Mouse (Mus musculus): Measurements from ENCODE around the gene Slc6a5. TPM values are rescaled to one million over a fixed set of nuclear protein-coding genes. Genes with fewer than 3 reads are reported as not detected.

The Slc6a5 gene
- total RNA-seq (2021), result not detected
- long read RNA-seq, experiment 1, result 0 reads
- long read RNA-seq, experiment 2, partial matches to known transcripts, result 0 of 1 reads
- long read RNA-seq, experiment 2, other reads (novel, unspliced or antisense), result 1 of 1 reads

DNA sequence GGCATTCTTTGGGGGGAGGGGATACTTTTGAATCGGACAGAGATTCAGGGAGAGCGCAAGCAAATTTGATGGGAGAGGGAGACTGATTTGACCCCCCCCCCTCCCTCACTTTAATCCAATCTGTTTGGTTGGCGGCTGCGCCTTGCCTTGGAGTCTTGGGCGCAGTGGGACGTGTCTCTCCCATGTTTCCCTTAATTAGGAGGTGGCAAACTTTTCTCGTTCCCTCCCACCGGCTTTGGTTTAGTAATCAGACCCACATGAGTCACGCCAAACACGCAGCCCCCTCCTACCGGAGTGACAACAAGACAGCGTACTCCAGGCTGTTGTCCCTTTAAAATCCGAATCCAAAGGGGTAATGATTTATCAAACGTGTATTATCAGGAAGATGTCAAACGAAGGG lies at the start of gene Slc6a5:
Gene Slc6a5 (plus strand): TSS at position 297 of the 400 bp plus-strand sequence.
- H3K4me3 ChIP-seq, result no peak within 1 kb of the TSS
- no peak for TF ChIP-seq CTCF (conservative IDR thresholded peaks at IDR 0.05)
- H3K27ac ChIP-seq, result no peak within 1 kb of the TSS
- no peak for DNase-seq (ENCODE audit: low spot score in 2 of 2)

DNA sequence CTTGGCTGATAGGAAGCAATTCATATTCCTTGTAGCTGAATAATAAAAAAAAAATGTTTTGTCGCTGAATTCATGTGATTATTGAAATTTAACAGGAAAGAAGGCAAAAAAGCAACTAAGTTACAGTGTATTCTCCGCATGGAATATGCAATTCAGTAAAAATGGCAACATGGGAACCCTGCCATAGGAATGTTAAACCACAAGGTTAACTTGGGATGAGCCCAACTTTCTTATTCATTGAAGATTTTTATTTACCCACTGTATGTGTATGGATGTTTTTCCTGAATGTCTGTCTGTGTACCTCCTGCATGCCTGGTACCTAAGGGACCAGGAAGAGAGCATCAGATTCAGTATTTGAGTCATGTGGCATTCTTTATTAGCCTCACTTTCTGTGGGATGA lies 48.8 kb upstream of the Slc6a5 start:
- TF ChIP-seq CTCF (conservative IDR thresholded peaks at IDR 0.05), result no peak
- no peak overlapping the region for H3K4me3 ChIP-seq
- H3K27ac ChIP-seq, result no peak overlapping the region
- DNase-seq (ENCODE audit: low spot score in 2 of 2), result no peak

DNA sequence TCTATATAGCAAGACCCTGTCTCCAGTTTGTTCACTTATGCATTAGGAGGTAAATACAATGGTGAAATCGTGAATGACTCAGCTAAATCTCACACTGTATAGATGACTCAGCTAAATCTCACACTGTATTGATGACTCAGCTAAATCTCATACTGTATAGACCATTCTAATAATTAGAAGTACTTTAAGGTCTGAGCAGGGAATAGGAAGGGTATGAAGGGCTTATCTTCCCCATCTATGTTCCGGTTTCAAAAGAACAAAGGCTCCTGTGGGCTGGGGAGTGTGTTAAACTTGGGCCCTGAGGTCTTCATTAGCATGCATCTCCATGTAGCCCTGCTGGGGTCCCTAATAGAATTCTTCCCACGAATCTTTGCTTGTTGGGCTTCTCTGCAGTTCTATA lies 46.2 kb upstream of the Slc6a5 start:
- no peak overlapping the region for H3K27ac ChIP-seq
- no peak for DNase-seq (ENCODE audit: low spot score in 2 of 2)
- TF ChIP-seq CTCF (conservative IDR thresholded peaks at IDR 0.05), result no peak
- H3K4me3 ChIP-seq, result no peak overlapping the region

DNA sequence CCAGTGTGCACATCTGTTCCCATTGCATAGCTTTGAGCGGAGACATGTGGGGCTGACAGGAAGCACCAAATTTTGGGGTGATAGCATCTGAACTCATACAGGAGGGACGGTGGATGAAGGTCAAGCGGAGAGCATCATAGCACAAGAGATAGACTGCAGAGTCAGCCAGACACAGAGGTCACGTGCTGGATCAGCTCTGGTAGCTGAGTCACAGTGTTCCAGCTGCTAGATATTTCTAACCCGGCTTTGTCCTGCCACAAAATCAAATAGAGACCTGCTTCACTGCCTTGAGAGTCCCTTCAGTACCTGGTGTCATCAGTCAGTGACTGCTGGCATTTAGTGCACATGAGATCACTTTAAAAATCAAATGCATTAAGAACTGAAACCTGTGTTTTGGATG lies 40.3 kb upstream of the Slc6a5 start:
- H3K27ac ChIP-seq, result no peak overlapping the region
- no peak overlapping the region for H3K4me3 ChIP-seq
- DNase-seq (ENCODE audit: low spot score in 2 of 2), result no peak
- no peak for TF ChIP-seq CTCF (conservative IDR thresholded peaks at IDR 0.05)

DNA sequence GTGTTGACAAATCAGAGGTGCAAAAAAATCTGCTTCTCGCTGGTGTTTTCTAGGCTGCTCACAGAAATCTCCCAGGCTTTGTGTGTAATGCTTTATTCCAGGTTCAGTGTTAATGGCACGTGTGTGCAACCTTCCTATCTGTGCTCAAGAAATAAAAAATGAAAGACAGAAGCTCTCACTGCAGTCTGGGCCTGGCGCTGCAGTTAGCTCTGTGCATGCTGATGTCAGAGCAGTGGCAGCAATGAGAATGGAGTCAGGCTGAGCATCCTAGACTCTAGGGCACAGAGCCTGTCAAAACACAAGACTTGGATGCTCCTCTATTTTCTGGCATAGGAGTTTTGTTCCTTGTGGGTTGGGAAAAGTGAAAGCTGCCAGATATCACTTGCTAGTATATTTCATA lies 39.7 kb upstream of the Slc6a5 start:
- DNase-seq (ENCODE audit: low spot score in 2 of 2), result no peak
- no peak overlapping the region for H3K4me3 ChIP-seq
- no peak overlapping the region for H3K27ac ChIP-seq
- no peak for TF ChIP-seq CTCF (conservative IDR thresholded peaks at IDR 0.05)

DNA sequence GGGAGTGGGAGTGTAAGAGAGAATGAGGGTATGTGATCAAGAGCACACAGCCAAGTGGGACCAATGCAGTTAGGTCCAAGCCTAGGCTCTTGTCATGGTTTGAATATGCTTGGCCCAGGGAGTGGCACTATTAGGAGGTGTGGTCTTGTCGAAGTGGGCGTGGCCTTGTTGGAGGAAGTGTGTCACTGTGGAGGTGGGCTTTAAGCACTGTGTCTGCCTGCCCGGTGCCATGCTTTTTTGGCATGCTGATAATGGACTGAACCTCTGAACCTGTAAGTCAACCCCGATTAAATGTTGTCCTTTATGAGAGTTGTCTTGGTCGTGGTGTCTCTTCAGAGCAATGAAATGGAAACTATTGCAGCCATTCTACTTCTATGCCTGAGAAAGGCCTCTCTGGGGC lies 32.6 kb upstream of the Slc6a5 start:
- H3K27ac ChIP-seq, result no peak overlapping the region
- no peak for TF ChIP-seq CTCF (conservative IDR thresholded peaks at IDR 0.05)
- H3K4me3 ChIP-seq, result no peak overlapping the region
- DNase-seq (ENCODE audit: low spot score in 2 of 2), result no peak

DNA sequence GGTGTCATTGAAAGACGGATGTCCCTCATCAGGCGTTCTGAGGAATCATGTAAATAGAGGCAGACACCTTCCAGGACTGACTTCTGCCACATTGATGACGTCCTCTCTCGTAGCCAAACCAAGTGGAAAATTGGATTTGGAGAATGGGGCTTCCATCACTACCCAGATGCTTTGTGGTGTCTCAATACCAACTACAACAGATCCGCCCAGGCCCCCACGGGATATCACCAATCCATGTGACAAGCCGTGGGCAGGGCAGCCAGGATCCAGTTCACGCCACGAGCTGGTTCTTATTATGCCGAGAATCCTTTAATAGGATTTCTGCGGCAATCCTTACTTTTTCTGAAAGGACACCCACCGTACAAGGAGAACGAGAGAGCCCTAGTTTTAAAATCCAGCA lies 30.9 kb upstream of the Slc6a5 start:
- no peak overlapping the region for H3K27ac ChIP-seq
- TF ChIP-seq CTCF (conservative IDR thresholded peaks at IDR 0.05), result no peak
- no peak overlapping the region for H3K4me3 ChIP-seq
- no peak for DNase-seq (ENCODE audit: low spot score in 2 of 2)

DNA sequence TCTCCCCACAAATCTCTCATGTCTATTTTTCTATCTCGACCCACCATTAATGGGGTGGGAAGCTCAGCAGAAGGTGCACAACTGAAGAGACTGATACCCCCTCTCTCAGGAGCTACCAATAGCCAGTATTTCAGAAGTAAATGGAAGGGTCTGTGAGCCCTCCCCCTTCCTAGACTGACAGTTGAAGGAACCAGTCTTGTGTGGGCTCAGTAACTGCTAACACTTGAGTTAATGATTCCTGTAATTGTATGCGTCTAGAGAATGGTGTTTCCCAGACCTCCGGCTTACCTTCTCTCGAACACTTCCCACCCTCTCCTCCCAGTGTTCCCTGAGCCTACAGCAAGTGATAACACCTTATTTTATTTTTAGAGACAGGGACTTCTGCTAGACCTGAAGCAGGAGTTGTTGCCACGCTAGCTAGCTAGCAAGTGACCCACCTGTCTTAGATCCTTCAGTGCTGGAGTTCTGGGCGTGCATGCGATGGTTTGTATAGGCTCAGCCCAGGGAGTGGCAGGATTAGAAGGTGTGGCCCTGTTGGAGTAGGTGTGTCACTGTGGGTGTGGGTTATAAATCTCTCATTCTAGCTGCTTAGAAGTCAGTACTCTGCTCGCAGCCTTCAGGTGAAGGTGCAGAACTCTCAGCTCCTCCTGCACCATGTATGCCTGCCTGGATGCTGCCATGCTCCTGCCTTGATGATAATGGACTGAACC lies 29.8 kb upstream of the Slc6a5 start:
- DNase-seq (ENCODE audit: low spot score in 2 of 2), result no peak
- no peak overlapping the region for H3K4me3 ChIP-seq
- H3K27ac ChIP-seq, result no peak overlapping the region

DNA sequence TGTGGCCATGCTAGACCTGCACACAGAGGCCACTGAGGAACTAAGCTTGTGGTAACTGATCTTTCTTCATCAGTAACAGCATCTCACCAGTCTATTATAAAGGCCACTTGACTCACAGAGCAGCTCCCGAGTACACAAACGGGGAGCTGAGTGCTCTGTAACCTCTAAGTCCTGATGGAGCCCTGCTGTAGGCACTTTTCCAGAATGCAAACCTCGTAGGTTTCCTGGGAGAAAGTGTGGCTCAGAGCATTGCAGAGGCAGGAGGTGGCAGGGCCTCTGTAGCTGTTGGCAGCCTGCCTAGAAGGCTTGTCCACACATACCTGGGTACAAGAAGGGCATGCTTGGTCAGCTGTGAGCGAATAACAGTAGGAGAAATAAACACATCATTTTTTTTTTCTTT lies 27.7 kb upstream of the Slc6a5 start:
- Histone ChIP-seq H3K4me3 (no peak overlapping the region), H3K27ac (no peak overlapping the region)
- DNase-seq (ENCODE audit: low spot score in 2 of 2), result no peak
- no peak for TF ChIP-seq CTCF (conservative IDR thresholded peaks at IDR 0.05)

More for the DNA sequence above, 29.8 kb upstream of the Slc6a5 start:
- no peak for TF ChIP-seq CTCF (conservative IDR thresholded peaks at IDR 0.05)

DNA sequence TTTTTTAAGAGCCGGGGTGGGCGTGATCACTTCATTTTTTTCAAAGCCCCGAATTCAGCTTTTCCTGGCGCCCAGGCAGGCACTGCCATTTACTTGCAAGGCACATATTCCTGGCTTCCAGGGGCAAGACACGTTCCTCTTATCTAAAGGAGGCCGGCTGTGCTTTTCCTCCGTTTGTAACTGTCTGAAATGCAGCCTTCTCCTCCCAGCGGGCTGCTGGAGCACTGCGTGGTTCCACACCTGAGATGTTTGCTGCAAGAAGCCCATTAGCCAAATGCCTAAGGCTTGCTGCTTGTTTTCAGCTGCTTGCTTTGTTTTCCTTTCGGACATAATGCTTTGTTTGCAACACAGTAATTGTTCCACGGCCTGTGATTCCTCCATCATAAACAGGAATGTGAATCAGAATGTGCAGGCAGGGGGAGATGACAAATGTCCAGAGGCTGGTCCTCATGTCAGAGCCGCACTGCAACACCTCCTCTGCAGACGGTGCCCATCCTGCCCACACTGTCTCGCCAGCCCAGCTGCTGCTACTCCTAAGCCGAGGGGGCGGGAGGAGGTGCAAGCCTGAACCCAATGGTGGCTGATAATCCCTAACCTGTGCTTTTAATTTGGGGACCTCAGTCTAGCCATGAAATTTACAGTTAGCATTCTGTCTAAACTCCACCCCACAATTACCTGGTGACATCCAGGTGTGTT lies 27.1 kb upstream of the Slc6a5 start:
- no peak overlapping the region for H3K4me3 ChIP-seq
- DNase-seq (ENCODE audit: low spot score in 2 of 2), result peak in 1 of 2 experiments; percentile 17
- peak; percentile 48 for TF ChIP-seq CTCF (conservative IDR thresholded peaks at IDR 0.05)
- H3K27ac ChIP-seq, result no peak overlapping the region

DNA sequence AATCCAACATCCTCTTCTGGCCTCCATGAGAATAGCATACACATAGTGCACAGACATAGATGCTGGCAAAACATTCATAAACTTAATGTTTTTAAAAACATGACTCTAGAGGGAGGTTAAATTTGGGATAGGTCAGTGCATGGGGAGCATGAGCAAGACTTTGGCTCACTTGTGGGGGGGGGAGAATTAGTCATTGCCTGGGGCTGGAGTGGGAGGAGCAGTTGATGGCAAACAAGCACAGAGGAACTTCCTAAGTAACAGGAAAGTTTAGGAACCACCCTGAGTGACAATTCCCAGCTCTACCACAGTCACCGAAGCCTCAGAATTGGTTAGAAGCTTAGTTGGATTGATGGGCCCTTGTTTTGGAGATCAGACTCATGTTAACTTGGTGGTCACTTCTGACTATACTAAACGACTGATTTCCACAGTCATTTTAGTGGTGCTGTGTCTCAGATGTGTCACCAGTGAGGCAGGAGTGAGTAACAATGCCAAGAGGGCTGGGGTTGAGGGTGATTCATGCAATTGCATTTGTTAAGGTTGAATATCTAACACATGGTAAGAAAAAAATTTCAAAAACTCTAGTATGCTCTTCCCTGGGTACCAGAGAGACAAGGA lies 22.1 kb upstream of the Slc6a5 start:
- H3K4me3 ChIP-seq, result no peak overlapping the region
- no peak for TF ChIP-seq CTCF (conservative IDR thresholded peaks at IDR 0.05)
- no peak overlapping the region for H3K27ac ChIP-seq
- no peak for DNase-seq (ENCODE audit: low spot score in 2 of 2)

DNA sequence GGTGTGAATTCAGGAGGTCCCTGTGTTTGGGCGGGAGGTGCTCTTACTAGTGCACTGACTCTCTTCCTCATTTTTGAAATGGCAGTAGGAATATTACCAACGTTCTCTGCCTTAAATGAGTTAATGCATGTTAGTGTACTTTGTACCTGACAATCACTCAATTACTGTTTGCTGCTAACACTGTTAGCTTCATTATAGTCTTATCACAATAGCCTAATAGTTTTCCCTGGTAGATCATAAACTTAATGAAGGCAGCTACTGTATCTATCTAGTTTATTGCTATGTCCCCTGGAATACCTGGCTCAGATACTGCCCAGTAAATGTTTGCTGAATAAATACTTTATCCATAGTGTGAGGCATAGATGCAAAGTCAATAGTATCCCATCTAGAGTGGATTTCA lies 15.2 kb upstream of the Slc6a5 start:
- TF ChIP-seq CTCF (conservative IDR thresholded peaks at IDR 0.05), result no peak
- Histone ChIP-seq H3K27ac (no peak overlapping the region), H3K4me3 (no peak overlapping the region)
- DNase-seq (ENCODE audit: low spot score in 2 of 2), result no peak

DNA sequence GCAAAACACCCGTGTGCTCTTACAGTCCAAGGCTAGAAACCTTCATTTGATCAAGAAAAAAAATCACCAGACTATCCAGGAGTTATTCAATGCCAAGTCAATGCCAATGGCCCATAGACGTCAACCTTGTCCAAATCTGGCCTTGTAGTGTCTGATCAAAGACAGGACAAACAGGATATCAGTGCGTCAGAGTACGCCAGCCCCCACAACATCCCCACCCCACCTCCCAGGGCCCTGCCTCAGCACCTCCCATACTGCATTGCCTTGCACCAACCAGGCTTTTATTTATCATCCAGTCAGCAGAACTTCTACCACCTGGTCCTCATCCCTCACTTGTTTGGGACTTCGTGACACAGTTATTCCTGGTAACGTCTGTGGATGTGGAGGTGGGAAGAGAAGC lies 14.7 kb upstream of the Slc6a5 start:
- no peak for TF ChIP-seq CTCF (conservative IDR thresholded peaks at IDR 0.05)
- no peak for DNase-seq (ENCODE audit: low spot score in 2 of 2)
- Histone ChIP-seq H3K27ac (no peak overlapping the region), H3K4me3 (no peak overlapping the region)
